Mouse (Mus musculus): ENCODE results near the gene Rabggta. TPM values are rescaled to one million over a fixed set of nuclear protein-coding genes. Genes with fewer than 3 reads are reported as not detected.
A peak's percentile ranks its signal among the peaks of the same experiment; 100 is the strongest.

Rabggta gene
- polyA plus RNA-seq, 1 experiment = 18.4 TPM

DNA sequence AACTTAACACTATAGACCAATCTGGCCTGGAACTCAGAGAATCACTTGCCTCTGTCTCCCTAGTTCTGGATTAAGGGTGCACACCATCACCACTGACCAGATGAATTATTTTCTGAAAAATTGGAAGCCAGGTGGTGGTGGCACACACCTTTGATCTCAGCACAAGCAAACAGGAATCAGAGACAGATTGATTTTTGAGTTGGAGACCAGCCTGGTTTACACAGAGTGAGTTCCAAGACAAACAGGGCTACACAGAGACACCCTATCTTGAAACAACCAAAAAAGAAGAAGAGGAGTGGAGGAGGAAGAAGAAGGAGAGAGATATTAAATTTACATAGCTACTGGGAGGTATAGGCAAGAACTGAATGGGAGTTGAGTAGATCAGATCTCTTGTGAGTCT lies 4.2 kb upstream of the Rabggta start:
- H3K27me3 ChIP-seq (ENCODE audit: control insufficient read depth, insufficient read depth, insufficient read length) = no peaks in the 10 kb centered on the region
- TF ChIP-seq CEBPB (IDR thresholded peaks at IDR 0.05; ENCODE audit: insufficient read depth, poor library complexity, severe bottlenecking) (no peak), POLR2AphosphoS2 (IDR thresholded peaks at IDR 0.05; ENCODE audit: insufficient read length, low read depth) (no peak), MAX (IDR thresholded peaks at IDR 0.05; ENCODE audit: low read depth) (no peak), TCF12 (IDR thresholded peaks at IDR 0.05; ENCODE audit: insufficient read depth, poor library complexity, severe bottlenecking) (no peak), SRF (IDR thresholded peaks at IDR 0.05; ENCODE audit: control insufficient read depth, insufficient read length, low read depth) (no peak), MYOD1 (IDR thresholded peaks at IDR 0.05; ENCODE audit: control insufficient read depth in 1 of 3, insufficient read length in 2 of 3, low read depth in 2 of 3) (no peak), MYOG (IDR thresholded peaks at IDR 0.05; ENCODE audit: control insufficient read depth in 1 of 3, insufficient read depth in 1 of 3, insufficient read length in 2 of 3, low read depth in 2 of 3) (no peak), USF1 (IDR thresholded peaks at IDR 0.05; ENCODE audit: low read depth) (no peak), POLR2A (IDR thresholded peaks at IDR 0.05; ENCODE audit: insufficient read length, low read depth) (no peak), REST (IDR thresholded peaks at IDR 0.05; ENCODE audit: insufficient read depth, insufficient read length) (no peak), E2F4 (IDR thresholded peaks at IDR 0.05; ENCODE audit: insufficient read depth) (no peak), TCF3 (IDR thresholded peaks at IDR 0.05; ENCODE audit: insufficient read length, low read depth) (no peak)
- H3K4me3 ChIP-seq = no peak overlapping the region
- no peaks in the 10 kb centered on the region for H3K79me2 ChIP-seq (ENCODE audit: control insufficient read depth, insufficient read depth)
- H3K36me3 ChIP-seq (ENCODE audit: control insufficient read depth, insufficient read depth) = no peaks in the 10 kb centered on the region
- no peak overlapping the region for H3ac ChIP-seq (ENCODE audit: control insufficient read depth, insufficient read length)
- H3K4me2 ChIP-seq (ENCODE audit: low read depth) = no peak overlapping the region

DNA sequence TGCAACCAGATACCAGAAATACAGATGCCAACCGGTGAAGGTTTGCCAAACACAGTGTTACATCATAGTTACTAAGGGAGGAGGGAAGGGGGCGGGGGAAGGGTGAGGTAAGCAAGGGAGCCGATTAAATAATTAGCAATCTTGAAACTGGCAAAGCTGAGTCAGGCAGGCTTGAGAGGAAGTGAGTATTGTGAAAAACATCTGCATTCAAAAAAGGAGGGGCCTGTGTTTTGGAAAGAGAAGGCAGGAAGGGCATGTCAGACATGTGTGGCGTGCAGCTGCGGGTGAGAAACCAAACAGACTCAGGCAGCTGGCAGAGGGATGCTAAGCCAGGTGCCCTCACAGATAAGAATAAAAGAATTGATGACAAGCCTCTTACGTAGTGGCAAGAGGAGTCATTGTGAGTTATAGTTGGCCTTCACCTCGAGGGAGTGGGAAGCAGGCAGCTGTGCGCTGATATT lies 2.4 kb upstream of the Rabggta start:
- H3K4me2 ChIP-seq (ENCODE audit: low read depth) = peak overlapping the region; percentile 71
- H3K4me3 ChIP-seq = no peak overlapping the region
- H3K79me2 ChIP-seq (ENCODE audit: control insufficient read depth, insufficient read depth) = no peaks in the 10 kb centered on the region
- no peaks in the 10 kb centered on the region for H3K36me3 ChIP-seq (ENCODE audit: control insufficient read depth, insufficient read depth)
- peak; percentile 70 for TF ChIP-seq TCF3 (IDR thresholded peaks at IDR 0.05; ENCODE audit: insufficient read length, low read depth)
- TF ChIP-seq MYOG (IDR thresholded peaks at IDR 0.05; ENCODE audit: control insufficient read depth in 1 of 3, insufficient read depth in 1 of 3, insufficient read length in 2 of 3, low read depth in 2 of 3) = peak; percentile 6 to 73 (median 38)
- peak; percentile 76 for TF ChIP-seq TCF12 (IDR thresholded peaks at IDR 0.05; ENCODE audit: insufficient read depth, poor library complexity, severe bottlenecking)
- no peak for TF ChIP-seq POLR2AphosphoS2 (IDR thresholded peaks at IDR 0.05; ENCODE audit: insufficient read length, low read depth)
- no peak for TF ChIP-seq E2F4 (IDR thresholded peaks at IDR 0.05; ENCODE audit: insufficient read depth)
- TF ChIP-seq USF1 (IDR thresholded peaks at IDR 0.05; ENCODE audit: low read depth) = no peak
- no peak for TF ChIP-seq SRF (IDR thresholded peaks at IDR 0.05; ENCODE audit: control insufficient read depth, insufficient read length, low read depth)
- TF ChIP-seq MAX (IDR thresholded peaks at IDR 0.05; ENCODE audit: low read depth) = no peak
- TF ChIP-seq MYOD1 (IDR thresholded peaks at IDR 0.05; ENCODE audit: control insufficient read depth in 1 of 3, insufficient read length in 2 of 3, low read depth in 2 of 3) = peak in 2 of 3 experiments; percentile 78 to 84
- no peak for TF ChIP-seq POLR2A (IDR thresholded peaks at IDR 0.05; ENCODE audit: insufficient read length, low read depth)
- no peak for TF ChIP-seq REST (IDR thresholded peaks at IDR 0.05; ENCODE audit: insufficient read depth, insufficient read length)
- TF ChIP-seq CEBPB (IDR thresholded peaks at IDR 0.05; ENCODE audit: insufficient read depth, poor library complexity, severe bottlenecking) = peak; percentile 73
- no peaks in the 10 kb centered on the region for H3K27me3 ChIP-seq (ENCODE audit: control insufficient read depth, insufficient read depth, insufficient read length)
- H3ac ChIP-seq (ENCODE audit: control insufficient read depth, insufficient read length) = no peak overlapping the region

- Histone ChIP-seq H3ac (ENCODE audit: control insufficient read depth, insufficient read length) (no peak overlapping the region), H3K4me3 (no peak overlapping the region), H3K36me3 (ENCODE audit: control insufficient read depth, insufficient read depth) (no peaks in the 10 kb centered on the region), H3K4me2 (ENCODE audit: low read depth) (no peak overlapping the region), H3K79me2 (ENCODE audit: control insufficient read depth, insufficient read depth) (no peaks in the 10 kb centered on the region), H3K27me3 (ENCODE audit: control insufficient read depth, insufficient read depth, insufficient read length) (no peaks in the 10 kb centered on the region)
- no peak for TF ChIP-seq MYOD1 (IDR thresholded peaks at IDR 0.05; ENCODE audit: control insufficient read depth in 1 of 3, insufficient read length in 2 of 3, low read depth in 2 of 3)
- TF ChIP-seq POLR2A (IDR thresholded peaks at IDR 0.05; ENCODE audit: insufficient read length, low read depth) = no peak
- no peak for TF ChIP-seq TCF3 (IDR thresholded peaks at IDR 0.05; ENCODE audit: insufficient read length, low read depth)
- TF ChIP-seq CEBPB (IDR thresholded peaks at IDR 0.05; ENCODE audit: insufficient read depth, poor library complexity, severe bottlenecking) = no peak
- no peak for TF ChIP-seq MAX (IDR thresholded peaks at IDR 0.05; ENCODE audit: low read depth)
- TF ChIP-seq USF1 (IDR thresholded peaks at IDR 0.05; ENCODE audit: low read depth) = no peak
- no peak for TF ChIP-seq SRF (IDR thresholded peaks at IDR 0.05; ENCODE audit: control insufficient read depth, insufficient read length, low read depth)
- TF ChIP-seq POLR2AphosphoS2 (IDR thresholded peaks at IDR 0.05; ENCODE audit: insufficient read length, low read depth) = no peak
- TF ChIP-seq TCF12 (IDR thresholded peaks at IDR 0.05; ENCODE audit: insufficient read depth, poor library complexity, severe bottlenecking) = no peak
- TF ChIP-seq E2F4 (IDR thresholded peaks at IDR 0.05; ENCODE audit: insufficient read depth) = no peak
- no peak for TF ChIP-seq MYOG (IDR thresholded peaks at IDR 0.05; ENCODE audit: control insufficient read depth in 1 of 3, insufficient read depth in 1 of 3, insufficient read length in 2 of 3, low read depth in 2 of 3)
- TF ChIP-seq REST (IDR thresholded peaks at IDR 0.05; ENCODE audit: insufficient read depth, insufficient read length) = no peak
Measured at GRCm38 (mm10) chr14:55723433-55723832, 1.4 kb upstream of the Rabggta start.

DNA sequence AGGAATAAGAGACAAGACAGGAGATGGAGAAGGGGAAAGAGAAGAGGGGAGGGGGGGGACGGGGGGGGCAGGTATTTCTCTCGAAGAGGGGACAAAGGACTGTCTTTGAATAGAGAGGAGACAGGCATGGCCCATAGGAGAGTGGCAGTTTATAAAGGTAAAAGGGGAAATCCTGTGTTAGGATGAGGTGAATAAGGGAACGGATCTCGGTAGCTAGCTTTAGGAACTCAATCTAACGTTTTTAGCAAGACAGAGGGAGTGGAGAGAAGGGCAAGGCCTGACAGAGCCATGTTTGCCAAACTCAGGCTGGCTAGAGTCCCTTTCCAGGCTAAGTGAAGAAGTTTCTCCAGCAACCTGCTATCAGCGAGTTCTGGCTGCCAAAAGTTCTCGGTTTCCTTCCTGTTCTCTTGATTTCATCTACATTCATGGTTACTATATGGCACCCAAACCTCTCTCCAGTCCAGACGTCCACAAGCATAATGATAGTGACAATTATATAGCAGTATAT lies 429 bp upstream of the Rabggta start:
- no peaks in the 10 kb centered on the region for H3K36me3 ChIP-seq (ENCODE audit: control insufficient read depth, insufficient read depth)
- TF ChIP-seq CEBPB (IDR thresholded peaks at IDR 0.05; ENCODE audit: insufficient read depth, poor library complexity, severe bottlenecking) = no peak
- TF ChIP-seq TCF3 (IDR thresholded peaks at IDR 0.05; ENCODE audit: insufficient read length, low read depth) = no peak
- TF ChIP-seq SRF (IDR thresholded peaks at IDR 0.05; ENCODE audit: control insufficient read depth, insufficient read length, low read depth) = no peak
- no peak for TF ChIP-seq USF1 (IDR thresholded peaks at IDR 0.05; ENCODE audit: low read depth)
- no peaks in the 10 kb centered on the region for H3K79me2 ChIP-seq (ENCODE audit: control insufficient read depth, insufficient read depth)
- H3K4me3 ChIP-seq = peak overlapping the region; percentile 44
- peak overlapping the region; percentile 25 for H3K4me2 ChIP-seq (ENCODE audit: low read depth)
- peak overlapping the region; percentile 39 for H3ac ChIP-seq (ENCODE audit: control insufficient read depth, insufficient read length)
- no peaks in the 10 kb centered on the region for H3K27me3 ChIP-seq (ENCODE audit: control insufficient read depth, insufficient read depth, insufficient read length)

Measured in myocyte (in vitro differentiated cells).